Mouse (Mus musculus) neural tube, embryonic 11.5 days (tissue): ENCODE data around the gene Il2rb. TPM values are rescaled to one million over a fixed set of nuclear protein-coding genes. Genes with fewer than 3 reads are reported as not detected.

ENCODE experiments used
- ATAC-seq: fragments of 200-750 bp; cut with Nextera tagmentation; 2 replicates; pipeline ENCODE4 v1.8.0; 2017; ENCODE audit warnings: moderate number of reproducible peaks, mild to moderate bottlenecking, moderate TSS enrichment, moderate library complexity; ENCODE audit not compliant: insufficient read depth, low FRiP score, low TSS enrichment
- DNase-seq: peaks from one replicate; pipeline ENCODE4 v3.0.0-alpha.2; 2015; ENCODE audit warnings: low spot score
- H3K27ac ChIP-seq: fragments of 300-500 bp; sonication (generic); 2 replicates; pipeline ENCODE4 v1.5.1; 2014; ENCODE audit warnings: low read depth, mild to moderate bottlenecking, low read length
- H3K27me3 ChIP-seq: fragments of 300-500 bp; sonication (generic); 2 replicates; pipeline ENCODE4 v1.6.1; 2014; ENCODE audit warnings: mild to moderate bottlenecking, low read length, mixed read lengths; ENCODE audit not compliant: control insufficient read depth, insufficient read depth
- H3K36me3 ChIP-seq: fragments of 300-500 bp; sonication (generic); 2 replicates; pipeline ENCODE4 v1.6.1; 2014; ENCODE audit warnings: mild to moderate bottlenecking, low read length, moderate library complexity, mixed read lengths; ENCODE audit not compliant: control insufficient read depth, insufficient read depth
- H3K4me1 ChIP-seq: fragments of 300-500 bp; sonication (generic); 2 replicates; pipeline ENCODE4 v1.6.1; 2014; ENCODE audit warnings: low read length, mixed read lengths; ENCODE audit not compliant: control insufficient read depth, insufficient read depth
- H3K4me2 ChIP-seq: fragments of 300-500 bp; sonication (generic); 2 replicates; pipeline ENCODE4 v1.6.1; 2014; ENCODE audit warnings: low read depth, mild to moderate bottlenecking, moderate library complexity
- H3K4me3 ChIP-seq: fragments of 300-500 bp; sonication (generic); 2 replicates; pipeline ENCODE4 v1.5.1; 2014; ENCODE audit warnings: low read depth, low read length
- H3K9ac ChIP-seq: fragments of 300-500 bp; sonication (generic); 2 replicates; pipeline ENCODE4 v1.6.1; 2014; ENCODE audit warnings: mild to moderate bottlenecking, low read length
- H3K9me3 ChIP-seq: fragments of 300-500 bp; sonication (generic); 2 replicates; pipeline ENCODE4 v1.6.1; 2016; ENCODE audit warnings: low read length; ENCODE audit not compliant: control insufficient read depth
- WGBS: fragments of 180-500 bp; shearing (Covaris S2); extraction: QIAGEN DNeasy Blood & Tissue Kit; methylation state at CpG from one replicate; pipeline ENCODE4 v1.1.7; 2014; 5-methylcytosine and 5-hydroxymethylcytosine counted together
- polyA plus RNA-seq: library from polyadenylated mRNA; unstranded; fragments of >200 nt; fragmentation: Nextera tagmentation; extraction: Ambion mirVana; gene quantifications from 2 replicates; pipeline ENCODE4 v1.2.1, GENCODE M21; 2014

Gene Il2rb
- polyA plus RNA-seq, 1 experiment from 2014 or later, result not detected

DNA sequence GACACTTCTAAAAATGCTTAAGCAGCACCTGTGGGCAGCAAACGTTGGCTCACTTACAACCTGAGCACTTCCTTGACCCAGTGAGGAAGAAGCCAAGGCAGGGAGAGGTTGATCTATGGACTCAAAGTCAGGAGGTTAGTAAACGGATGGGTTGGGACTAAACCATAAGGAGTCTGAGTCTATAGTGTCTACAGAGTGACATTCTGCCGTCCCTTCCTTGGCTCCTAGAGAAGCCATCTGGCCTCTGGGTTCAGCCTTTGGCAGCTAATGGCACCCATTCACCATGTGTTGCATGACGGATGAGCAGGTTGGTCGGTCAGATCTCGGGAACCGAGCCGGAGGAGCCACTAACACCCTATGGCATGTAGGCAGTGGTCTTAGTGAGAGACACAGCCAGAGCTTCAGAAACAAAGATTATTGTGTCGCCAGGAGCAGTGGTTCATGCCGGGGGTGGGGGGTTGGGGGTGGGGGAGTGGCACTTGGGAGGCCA lies 38.3 kb upstream of the Il2rb start:
- no peak overlapping the region for H3K9ac ChIP-seq
- ATAC-seq, result no peak

DNA sequence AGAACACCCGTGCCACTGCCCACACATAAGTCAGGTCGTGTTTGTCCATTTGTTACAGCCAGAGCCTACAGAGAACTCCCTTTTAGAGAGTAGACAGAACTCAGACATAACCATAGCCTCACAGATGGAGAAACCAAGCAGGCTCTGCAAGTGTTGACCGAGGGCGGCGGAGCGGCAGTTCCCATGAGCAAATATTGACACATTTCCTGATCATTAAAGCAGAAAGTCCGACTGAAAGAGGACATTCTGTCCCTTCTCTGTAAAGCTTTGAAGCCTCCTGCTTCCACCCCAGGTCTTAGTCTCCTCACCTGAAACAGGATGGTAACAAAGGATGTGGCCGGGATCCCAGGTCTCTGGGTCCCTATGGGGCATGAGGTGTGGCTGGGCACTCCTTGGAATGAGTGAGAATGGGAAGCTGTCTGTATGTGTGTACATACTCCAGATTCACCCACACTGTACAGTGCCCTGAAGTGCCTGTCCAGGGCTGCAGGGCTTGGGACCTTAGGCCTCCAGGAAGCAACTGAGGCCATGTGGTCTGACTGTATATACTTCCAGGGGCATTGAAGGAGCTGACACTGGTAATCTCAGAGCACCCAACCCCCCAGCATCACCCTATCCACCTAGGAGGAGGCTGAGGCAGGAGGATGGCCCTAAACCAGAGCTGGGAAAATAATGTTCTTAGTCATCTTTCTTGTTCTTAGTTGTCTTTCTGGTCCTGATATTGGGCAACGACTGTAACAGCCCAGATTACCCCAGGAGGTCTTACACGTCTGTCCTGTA lies 37.7 kb upstream of the Il2rb start:
- ATAC-seq, result no peak
- Histone ChIP-seq H3K27ac (no peak overlapping the region), H3K9ac (no peak overlapping the region), H3K27me3 (no peaks in the 10 kb centered on the region), H3K4me1 (peaks cover 12% of the 10 kb centered on the region), H3K4me2 (no peak overlapping the region), H3K4me3 (no peak overlapping the region), H3K36me3 (no peaks in the 10 kb centered on the region), H3K9me3 (no peaks in the 10 kb centered on the region)
- 70% methylated on average over 10 of the region's 10 CpGs for WGBS
- no peak for DNase-seq

More for the DNA sequence above, 38.3 kb upstream of the Il2rb start:
- Histone ChIP-seq H3K4me3 (no peak overlapping the region), H3K27ac (no peak overlapping the region), H3K27me3 (no peaks in the 10 kb centered on the region), H3K36me3 (no peaks in the 10 kb centered on the region), H3K4me2 (no peak overlapping the region), H3K9me3 (no peaks in the 10 kb centered on the region), H3K4me1 (peaks cover 12% of the 10 kb centered on the region)
- DNase-seq, result no peak
- whole genome bisulfite sequencing, result 58% methylated on average over 10 of the region's 10 CpGs

DNA sequence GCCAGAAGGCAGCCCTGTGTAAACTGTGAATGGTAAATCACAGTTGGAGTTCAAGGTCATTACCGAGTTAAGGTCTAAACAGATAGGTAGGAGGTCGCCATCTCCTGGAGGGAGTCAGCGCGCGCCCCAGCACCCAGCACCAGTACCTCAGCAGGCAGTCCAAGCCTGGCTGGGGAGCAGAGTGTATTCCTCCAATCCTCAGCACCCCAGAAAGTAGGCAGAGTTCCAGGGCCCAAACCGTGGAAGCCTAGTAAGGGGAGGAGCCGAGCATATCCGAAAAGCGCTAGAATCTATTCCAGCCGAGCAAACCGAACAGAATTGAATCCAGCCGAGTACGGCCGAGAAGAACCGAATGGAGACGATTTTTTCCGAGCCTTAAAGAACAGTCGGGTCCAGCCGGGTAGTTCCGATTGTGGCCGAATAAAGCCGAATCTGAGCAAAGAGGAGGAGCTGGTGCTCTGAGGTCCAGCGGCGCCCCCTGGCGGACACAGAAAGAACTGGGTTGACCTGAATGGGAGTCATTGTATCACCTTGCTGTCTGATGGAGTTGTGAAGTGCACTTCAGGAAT lies 36.9 kb upstream of the Il2rb start:
- Histone ChIP-seq H3K4me2 (peak overlapping the region; percentile 51), H3K9ac (peak overlapping the region; percentile 51), H3K4me3 (peak overlapping the region; percentile 15), H3K9me3 (no peaks in the 10 kb centered on the region), H3K27me3 (no peaks in the 10 kb centered on the region), H3K4me1 (peaks cover 12% of the 10 kb centered on the region), H3K27ac (peak overlapping the region; percentile 23), H3K36me3 (no peaks in the 10 kb centered on the region)
- ATAC-seq, result peak; percentile 78
- DNase-seq, result peak; percentile 95
- WGBS, result under 1% methylated on average over 25 of the region's 25 CpGs

DNA sequence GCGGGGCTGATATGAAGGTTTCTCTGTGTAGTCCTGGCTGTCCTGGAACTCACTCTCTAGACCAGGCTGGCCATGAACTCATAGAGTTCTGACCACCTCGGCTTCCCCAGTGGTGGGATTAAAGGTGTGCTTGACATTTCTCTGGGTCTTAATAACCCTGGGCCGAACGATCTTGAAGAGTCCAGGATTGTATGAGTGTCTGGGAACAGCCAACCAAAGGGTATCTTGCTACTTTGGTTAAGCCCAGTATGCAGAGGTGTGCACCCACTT lies 36.3 kb upstream of the Il2rb start:
- peak overlapping the region; percentile 23; the same call in 1 of the 2 replicates for H3K27ac ChIP-seq
- WGBS, result 81% methylated on average over 4 of the region's 4 CpGs
- H3K4me3 ChIP-seq, result no peak overlapping the region; the same call in 1 of the 2 replicates
- DNase-seq (no peak), ATAC-seq (no peak)
- H3K9me3 ChIP-seq, result no peaks in the 10 kb centered on the region
- H3K9ac ChIP-seq, result peak overlapping the region; percentile 51
- H3K27me3 ChIP-seq, result no peaks in the 10 kb centered on the region
- H3K4me1 ChIP-seq, result peaks cover 12% of the 10 kb centered on the region
- peak overlapping the region; percentile 51; the same call in 1 of the 2 replicates for H3K4me2 ChIP-seq
- no peaks in the 10 kb centered on the region for H3K36me3 ChIP-seq

DNA sequence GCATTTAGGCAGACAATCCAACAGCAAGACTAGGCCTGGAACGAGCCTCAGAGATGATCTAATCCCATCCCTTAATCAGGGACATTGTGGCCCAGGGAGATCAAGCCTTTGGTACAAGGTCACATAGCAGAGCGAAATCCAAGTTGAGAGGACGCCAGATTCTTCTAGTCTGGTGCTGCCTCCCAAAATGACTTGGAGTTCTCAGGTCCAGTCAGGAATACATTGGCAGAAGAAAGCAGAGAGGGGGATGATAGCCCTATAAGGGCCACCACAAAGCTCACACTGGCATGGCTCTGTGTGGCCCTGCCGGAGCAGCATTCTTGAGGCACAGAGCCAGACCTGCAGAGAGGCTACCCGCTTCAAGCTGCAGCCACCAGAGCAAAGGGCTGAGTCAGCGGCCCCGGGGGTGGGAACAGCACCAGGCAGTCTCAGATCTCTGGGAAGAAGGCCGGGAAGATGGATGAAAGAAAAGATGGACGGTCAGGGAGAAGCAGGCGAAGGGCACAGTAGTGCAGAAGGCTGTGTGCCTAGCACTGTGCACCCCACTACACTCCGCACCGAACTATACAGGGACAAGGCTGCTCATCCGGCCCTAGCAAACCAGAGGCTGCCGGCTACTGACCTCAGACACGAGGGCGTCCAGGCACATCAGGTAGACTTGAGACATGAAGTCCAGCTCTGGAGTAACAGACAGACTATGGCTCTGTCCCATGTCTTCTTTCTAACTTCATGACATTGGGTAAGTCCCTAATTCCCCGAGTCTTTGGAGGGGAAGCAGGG lies 35.8 kb upstream of the Il2rb start, which contains the start of gene C1qtnf6:
TSS of gene C1qtnf6 (minus strand) at position 746 of the 780 bp plus-strand sequence.
- Histone ChIP-seq H3K4me3 (peak within 1 kb of the TSS; percentile 15), H3K36me3 (no peaks in the 10 kb centered on the region), H3K4me1 (peaks cover 12% of the 10 kb centered on the region), H3K9ac (peak within 1 kb of the TSS; percentile 51), H3K27me3 (no peaks in the 10 kb centered on the region), H3K4me2 (peak within 1 kb of the TSS; percentile 51), H3K27ac (peak within 1 kb of the TSS; percentile 23), H3K9me3 (no peaks in the 10 kb centered on the region)
- DNase-seq, result no peak
- 72% methylated on average over 17 of the region's 17 CpGs for WGBS
- no peak for ATAC-seq

DNA sequence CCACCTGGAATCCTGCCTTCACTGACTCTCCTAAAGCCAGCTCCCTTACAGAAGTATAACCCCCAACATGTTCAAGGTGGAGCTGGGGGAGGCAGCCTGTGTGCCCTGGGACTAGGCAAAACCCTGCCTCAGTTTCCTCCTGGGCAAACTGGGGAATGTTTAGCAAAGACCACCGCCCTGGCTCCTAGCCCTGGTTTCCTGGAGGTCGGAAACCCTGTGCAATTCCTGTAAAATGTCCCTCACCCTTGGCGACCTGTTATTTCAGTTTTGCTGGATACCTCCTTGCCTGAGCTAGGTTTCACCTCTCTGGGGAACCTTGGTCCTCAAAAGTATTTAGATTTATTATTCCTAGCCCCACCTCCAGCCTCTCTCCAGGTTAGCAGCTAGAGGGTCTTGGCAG lies 35.1 kb upstream of the Il2rb start:
- Histone ChIP-seq H3K9me3 (no peaks in the 10 kb centered on the region), H3K36me3 (no peaks in the 10 kb centered on the region), H3K4me3 (no peak overlapping the region), H3K4me2 (no peak overlapping the region), H3K27ac (no peak overlapping the region), H3K4me1 (peaks cover 12% of the 10 kb centered on the region), H3K27me3 (no peaks in the 10 kb centered on the region), H3K9ac (0 out of 2 replicates have a peak overlapping the region, but pooled peaks have one; percentile 5)
- ATAC-seq, result no peak
- no peak for DNase-seq
- WGBS, result 79% methylated on average over 3 of the region's 3 CpGs

DNA sequence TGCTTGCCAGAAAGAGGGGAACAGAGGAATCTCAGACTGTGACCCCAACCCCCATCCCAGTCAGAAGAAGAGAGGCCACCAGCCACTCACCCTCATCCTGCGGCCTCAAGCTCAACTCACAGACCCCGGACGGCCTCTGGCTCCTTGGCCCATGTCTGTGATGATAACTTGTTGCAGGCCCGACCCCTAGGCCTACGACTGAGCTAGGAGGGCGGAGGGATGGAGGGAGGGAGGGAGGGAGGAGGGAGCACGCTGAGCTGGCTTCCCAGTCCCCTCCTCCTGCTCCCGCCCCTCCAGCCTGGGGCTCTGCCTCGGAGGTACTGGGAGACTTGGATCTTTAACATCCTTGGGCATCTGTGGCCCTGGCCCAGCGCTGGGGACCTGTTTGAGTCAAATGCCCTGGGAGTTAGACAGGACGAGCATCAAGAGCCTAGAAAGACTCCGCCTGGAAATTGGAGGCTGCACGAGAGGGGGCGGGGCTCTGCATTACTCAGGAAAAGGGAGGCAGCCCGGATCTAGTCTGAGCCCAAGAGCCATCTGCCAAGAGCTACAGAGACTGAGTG lies 34.4 kb upstream of the Il2rb start:
- 3% methylated on average over 12 of the region's 15 CpGs for WGBS
- H3K4me3 ChIP-seq, result peak overlapping the region; percentile 21
- H3K36me3 ChIP-seq, result no peaks in the 10 kb centered on the region
- peak overlapping the region; percentile 39 for H3K4me2 ChIP-seq
- DNase-seq (peak; percentile 73), ATAC-seq (peak; percentile 29; the same call in 1 of the 2 replicates)
- H3K27ac ChIP-seq, result 0 out of 2 replicates have a peak overlapping the region, but pooled peaks have one; percentile 10
- H3K9me3 ChIP-seq, result no peaks in the 10 kb centered on the region
- peaks cover 12% of the 10 kb centered on the region for H3K4me1 ChIP-seq
- peak overlapping the region; percentile 55 for H3K9ac ChIP-seq
- no peaks in the 10 kb centered on the region for H3K27me3 ChIP-seq

DNA sequence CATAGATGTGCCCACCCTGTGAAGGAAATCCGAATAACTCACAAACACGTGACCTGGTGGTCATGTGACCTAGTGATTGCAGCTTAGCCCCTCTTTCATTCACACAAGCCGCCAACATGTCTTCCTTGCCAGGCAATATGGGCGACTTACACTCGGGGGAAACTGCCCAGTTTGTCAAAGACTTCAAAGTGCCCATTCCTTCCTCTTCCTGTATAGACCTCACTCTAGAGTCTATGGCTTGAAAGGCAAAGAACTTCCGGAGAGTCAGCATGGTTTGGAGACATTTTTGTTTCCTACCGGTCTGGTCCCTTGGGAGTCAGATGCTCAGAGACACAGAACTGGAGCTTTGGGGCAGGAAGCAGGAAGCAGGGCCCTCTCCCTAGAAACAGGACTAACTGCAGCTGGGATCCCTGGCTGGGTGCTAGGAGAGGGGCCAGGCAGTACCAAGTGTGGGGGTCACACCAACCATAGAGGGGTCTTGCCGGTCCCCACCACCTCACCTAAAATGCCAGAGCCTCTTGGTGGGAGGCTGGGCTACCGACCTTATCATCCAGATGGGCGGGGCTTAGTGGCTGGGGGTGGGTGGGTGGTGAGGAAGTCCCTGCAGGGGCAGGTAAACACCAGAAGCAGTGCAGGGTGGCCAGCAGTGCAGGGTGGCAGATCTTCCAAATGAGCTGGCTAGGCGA lies 33.8 kb upstream of the Il2rb start:
- H3K9me3 ChIP-seq, result no peaks in the 10 kb centered on the region
- 0 out of 2 replicates have a peak, but pooled peaks have one; percentile 2 for ATAC-seq
- peak overlapping the region; percentile 21 for H3K4me3 ChIP-seq
- no peak for DNase-seq
- H3K9ac ChIP-seq, result peak overlapping the region; percentile 55
- 58% methylated on average over 11 of the region's 11 CpGs for WGBS
- peaks cover 12% of the 10 kb centered on the region for H3K4me1 ChIP-seq
- H3K27ac ChIP-seq, result 0 out of 2 replicates have a peak overlapping the region, but pooled peaks have one; percentile 10
- H3K27me3 ChIP-seq, result no peaks in the 10 kb centered on the region
- H3K36me3 ChIP-seq, result no peaks in the 10 kb centered on the region
- H3K4me2 ChIP-seq, result peak overlapping the region; percentile 39
